Mouse (Mus musculus) heart, adult 9 months (tissue): ENCODE data around the gene Tbc1d22a.

Experiments
- DNase-seq, 2 experiments: peaks; one replicate each; pipeline ENCODE4 v3.0.0; 2022; ENCODE audit warnings: low spot score in 2 of 2

The Tbc1d22a gene

GRCm38 (mm10) chr15:86444271-86444670, 230.0 kb downstream of the Tbc1d22a start:
- DNase-seq, result no peak

GRCm38 (mm10) chr15:86446064-86446463, 231.8 kb downstream of the Tbc1d22a start:
- DNase-seq, result no peak

- no peak for DNase-seq
Measured at GRCm38 (mm10) chr15:86447251-86447650, 233.0 kb downstream of the Tbc1d22a start.

- no peak for DNase-seq
Measured at GRCm38 (mm10) chr15:86449236-86449635, 235.0 kb downstream of the Tbc1d22a start.

GRCm38 (mm10) chr15:86449794-86450193, 235.5 kb downstream of the Tbc1d22a start:
- DNase-seq, result no peak

- no peak for DNase-seq
Measured at GRCm38 (mm10) chr15:86459413-86459812, 245.2 kb downstream of the Tbc1d22a start.

- no peak for DNase-seq
Measured at GRCm38 (mm10) chr15:86462636-86463035, 248.4 kb downstream of the Tbc1d22a start.

- no peak for DNase-seq
Measured at GRCm38 (mm10) chr15:86468082-86468481, 253.8 kb downstream of the Tbc1d22a start.

- no peak for DNase-seq
Measured at GRCm38 (mm10) chr15:86471136-86471535, 256.9 kb downstream of the Tbc1d22a start.

GRCm38 (mm10) chr15:86473473-86473872, 259.2 kb downstream of the Tbc1d22a start:
- no peak for DNase-seq

- DNase-seq, result no peak
Measured at GRCm38 (mm10) chr15:86474951-86475350, 260.7 kb downstream of the Tbc1d22a start.

GRCm38 (mm10) chr15:86476483-86476882, 262.2 kb downstream of the Tbc1d22a start:
- no peak for DNase-seq

GRCm38 (mm10) chr15:86477032-86477431, 262.8 kb downstream of the Tbc1d22a start:
- no peak for DNase-seq

- no peak for DNase-seq
Measured at GRCm38 (mm10) chr15:86477471-86477992, 263.3 kb downstream of the Tbc1d22a start.

GRCm38 (mm10) chr15:86478685-86479502, 264.6 kb downstream of the Tbc1d22a start:
- peak; percentile 23 to 37 for DNase-seq

GRCm38 (mm10) chr15:86482362-86482761, 268.1 kb downstream of the Tbc1d22a start:
- DNase-seq, result no peak

- no peak for DNase-seq
Measured at GRCm38 (mm10) chr15:86485815-86486214, 271.6 kb downstream of the Tbc1d22a start.

GRCm38 (mm10) chr15:86487359-86487758, 273.1 kb downstream of the Tbc1d22a start:
- DNase-seq, result no peak

GRCm38 (mm10) chr15:86491434-86492099, 277.3 kb downstream of the Tbc1d22a start:
- no peak for DNase-seq

- no peak for DNase-seq
Measured at GRCm38 (mm10) chr15:86492636-86493035, 278.4 kb downstream of the Tbc1d22a start.

GRCm38 (mm10) chr15:86496209-86496608, 281.9 kb downstream of the Tbc1d22a start:
- DNase-seq, result no peak

GRCm38 (mm10) chr15:86496646-86497045, 282.4 kb downstream of the Tbc1d22a start:
- no peak for DNase-seq

- no peak for DNase-seq
Measured at GRCm38 (mm10) chr15:86500536-86500935, 286.3 kb downstream of the Tbc1d22a start.
